Mouse (Mus musculus): ENCODE data around the gene Ndufb8. TPM values are rescaled to one million over a fixed set of nuclear protein-coding genes. Genes with fewer than 3 reads are reported as not detected.

Ndufb8 gene
- polyA plus RNA-seq, 1 experiment from 2014 or later = 584 TPM

DNA sequence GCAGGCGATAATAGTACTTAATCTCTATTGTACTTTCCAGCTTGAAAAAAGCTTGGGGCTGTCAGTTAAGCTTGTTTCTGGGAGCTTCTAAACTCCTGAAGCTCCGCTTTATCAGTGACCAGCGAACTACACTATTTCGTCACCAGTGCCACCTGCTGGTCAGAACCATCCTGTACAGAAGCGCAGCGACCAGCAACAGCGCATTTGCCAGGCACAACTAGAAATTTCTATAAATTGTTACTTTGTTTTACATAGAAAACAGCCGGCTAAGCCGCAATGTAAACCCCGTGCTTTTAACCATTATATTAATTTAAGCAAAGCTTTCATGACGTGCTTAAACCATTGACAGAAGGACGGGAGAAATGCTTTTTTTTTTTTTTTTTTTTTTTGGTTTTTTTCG lies 10.5 kb downstream of the Ndufb8 start:
- H3K27me3 ChIP-seq (ENCODE audit: control insufficient read depth, insufficient read depth, low read length) = 0 out of 2 replicates have a peak, but pooled peaks cover 3% of the 10 kb centered on the region
- peaks cover 8% of the 10 kb centered on the region for H3K36me3 ChIP-seq (ENCODE audit: control insufficient read depth, insufficient read depth, low read length)
- 3% methylated on average over 13 of the region's 13 CpGs for WGBS
- ATAC-seq (ENCODE audit: low FRiP score, low TSS enrichment) = peak; percentile 73; the same call in 1 of the 2 replicates
- peak; percentile 86 for TF ChIP-seq CTCF (IDR thresholded peaks at IDR 0.05; ENCODE audit: low read depth)
- no peak for TF ChIP-seq EP300 (optimal IDR thresholded peaks at IDR 0.05)
- peak; percentile 84 for DNase-seq (ENCODE audit: low spot score)
- no peaks in the 10 kb centered on the region for H3K4me1 ChIP-seq (replicated peaks; ENCODE audit: control insufficient read depth, insufficient read depth)
- H3K4me2 ChIP-seq (replicated peaks; ENCODE audit: low read depth) = peak overlapping the region; percentile 85
- H3K9ac ChIP-seq (ENCODE audit: low read length) = no peak overlapping the region
- H3K27ac ChIP-seq (replicated peaks) = no peak overlapping the region
- no peaks in the 10 kb centered on the region for H3K9me3 ChIP-seq (ENCODE audit: control insufficient read depth, low read length)
- no peak overlapping the region; the same call in 1 of the 2 replicates for H3K4me3 ChIP-seq (ENCODE audit: low read depth, low read length)

DNA sequence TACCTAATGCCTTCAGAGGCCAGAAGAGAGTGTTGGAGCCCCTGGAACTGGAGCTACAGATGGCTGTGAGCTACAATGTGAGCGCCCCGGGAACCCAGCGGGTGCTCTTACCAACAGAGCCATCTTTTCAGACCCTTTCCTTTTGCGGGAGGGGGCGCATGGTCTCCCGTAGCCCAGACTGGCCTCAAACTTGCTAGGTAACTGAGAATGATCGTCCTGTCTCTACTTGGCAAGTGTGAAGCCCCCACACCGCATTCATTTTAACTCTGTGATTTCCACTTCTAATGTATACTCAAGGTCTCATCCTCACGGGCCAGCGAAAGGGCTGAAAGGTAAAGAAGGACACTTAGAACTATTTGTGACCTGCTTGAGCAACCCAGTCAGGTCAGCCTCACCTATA lies 10.9 kb downstream of the Ndufb8 start:
- H3K27ac ChIP-seq (replicated peaks) = no peak overlapping the region
- peaks cover 6% of the 10 kb centered on the region for H3K36me3 ChIP-seq (ENCODE audit: control insufficient read depth, insufficient read depth, low read length)
- no peak overlapping the region for H3K9ac ChIP-seq (ENCODE audit: low read length)
- TF ChIP-seq EP300 (optimal IDR thresholded peaks at IDR 0.05) = no peak
- TF ChIP-seq CTCF (IDR thresholded peaks at IDR 0.05; ENCODE audit: low read depth) = no peak
- DNase-seq (ENCODE audit: low spot score) (no peak), ATAC-seq (ENCODE audit: low FRiP score, low TSS enrichment) (no peak)
- H3K4me3 ChIP-seq (ENCODE audit: low read depth, low read length) = no peak overlapping the region
- WGBS = 55% methylated on average over 10 of the region's 10 CpGs
- H3K4me1 ChIP-seq (replicated peaks; ENCODE audit: control insufficient read depth, insufficient read depth) = no peaks in the 10 kb centered on the region
- no peaks in the 10 kb centered on the region for H3K9me3 ChIP-seq (ENCODE audit: control insufficient read depth, low read length)
- no peak overlapping the region for H3K4me2 ChIP-seq (replicated peaks; ENCODE audit: low read depth)
- 0 out of 2 replicates have a peak, but pooled peaks cover 3% of the 10 kb centered on the region for H3K27me3 ChIP-seq (ENCODE audit: control insufficient read depth, insufficient read depth, low read length)

DNA sequence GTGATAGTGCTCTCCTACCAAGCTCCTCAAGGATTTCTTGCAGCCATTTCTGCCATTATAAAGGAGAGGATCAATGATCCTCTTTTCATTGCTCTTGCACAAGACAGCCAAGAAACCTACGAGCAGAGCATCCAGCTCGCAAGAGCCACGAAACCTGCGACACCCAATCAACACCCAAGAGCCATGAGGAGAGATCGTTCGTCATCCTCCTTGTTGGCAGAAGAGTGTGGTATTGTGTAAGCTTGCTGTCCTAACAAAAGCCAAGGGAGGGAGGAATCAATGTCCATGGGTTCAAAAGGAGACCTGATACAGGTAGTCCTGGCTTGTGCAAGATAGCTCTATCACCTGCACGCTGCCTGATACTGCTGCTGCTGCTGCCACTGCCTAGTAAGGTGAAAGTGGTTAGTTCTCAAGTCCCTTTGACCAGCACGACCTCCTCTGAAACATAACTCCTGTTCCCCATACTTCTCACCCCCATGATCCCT lies 12.5 kb downstream of the Ndufb8 start:
- H3K4me2 ChIP-seq (replicated peaks; ENCODE audit: low read depth) = no peak overlapping the region
- ATAC-seq (ENCODE audit: low FRiP score, low TSS enrichment) (no peak), DNase-seq (ENCODE audit: low spot score) (no peak)
- WGBS = 74% methylated on average over 8 of the region's 8 CpGs
- H3K4me1 ChIP-seq (replicated peaks; ENCODE audit: control insufficient read depth, insufficient read depth) = no peaks in the 10 kb centered on the region
- 0 out of 2 replicates have a peak, but pooled peaks cover 3% of the 10 kb centered on the region for H3K27me3 ChIP-seq (ENCODE audit: control insufficient read depth, insufficient read depth, low read length)
- H3K36me3 ChIP-seq (ENCODE audit: control insufficient read depth, insufficient read depth, low read length) = no peaks in the 10 kb centered on the region
- no peaks in the 10 kb centered on the region for H3K9me3 ChIP-seq (ENCODE audit: control insufficient read depth, low read length)
- no peak overlapping the region for H3K4me3 ChIP-seq (ENCODE audit: low read depth, low read length)
- no peak for TF ChIP-seq EP300 (optimal IDR thresholded peaks at IDR 0.05)
- no peak for TF ChIP-seq CTCF (IDR thresholded peaks at IDR 0.05; ENCODE audit: low read depth)
- H3K27ac ChIP-seq (replicated peaks) = no peak overlapping the region
- no peak overlapping the region for H3K9ac ChIP-seq (ENCODE audit: low read length)

DNA sequence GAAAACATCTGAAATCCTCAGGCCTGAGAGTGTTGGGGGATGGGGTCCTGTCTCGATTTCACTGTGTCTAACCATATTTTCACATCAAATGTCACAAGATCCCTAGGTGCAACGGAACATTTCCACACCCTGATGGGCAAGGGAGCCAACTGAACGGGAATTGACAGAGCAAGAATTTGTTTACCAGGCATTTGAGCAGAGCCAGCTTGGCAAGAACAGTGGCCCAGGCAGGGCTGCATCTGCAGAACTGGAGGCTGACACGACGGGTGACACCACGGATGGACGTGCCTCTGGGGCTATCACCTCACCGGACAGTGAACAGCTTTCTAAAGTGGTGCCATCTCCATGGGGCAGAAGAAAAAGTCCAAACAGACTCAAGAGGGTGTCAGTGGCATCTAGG lies 17.8 kb downstream of the Ndufb8 start:
- H3K36me3 ChIP-seq (ENCODE audit: control insufficient read depth, insufficient read depth, low read length) = no peaks in the 10 kb centered on the region
- TF ChIP-seq CTCF (IDR thresholded peaks at IDR 0.05; ENCODE audit: low read depth) (no peak), EP300 (optimal IDR thresholded peaks at IDR 0.05) (no peak)
- no peak for ATAC-seq (ENCODE audit: low FRiP score, low TSS enrichment)
- WGBS = 77% methylated on average over 8 of the region's 8 CpGs
- H3K4me3 ChIP-seq (ENCODE audit: low read depth, low read length) = no peak overlapping the region
- H3K4me1 ChIP-seq (replicated peaks; ENCODE audit: control insufficient read depth, insufficient read depth) = no peaks in the 10 kb centered on the region
- H3K9ac ChIP-seq (ENCODE audit: low read length) = no peak overlapping the region
- DNase-seq (ENCODE audit: low spot score) = no peak
- no peaks in the 10 kb centered on the region for H3K27me3 ChIP-seq (ENCODE audit: control insufficient read depth, insufficient read depth, low read length)
- H3K27ac ChIP-seq (replicated peaks) = no peak overlapping the region
- no peak overlapping the region for H3K4me2 ChIP-seq (replicated peaks; ENCODE audit: low read depth)
- H3K9me3 ChIP-seq (ENCODE audit: control insufficient read depth, low read length) = no peaks in the 10 kb centered on the region

DNA sequence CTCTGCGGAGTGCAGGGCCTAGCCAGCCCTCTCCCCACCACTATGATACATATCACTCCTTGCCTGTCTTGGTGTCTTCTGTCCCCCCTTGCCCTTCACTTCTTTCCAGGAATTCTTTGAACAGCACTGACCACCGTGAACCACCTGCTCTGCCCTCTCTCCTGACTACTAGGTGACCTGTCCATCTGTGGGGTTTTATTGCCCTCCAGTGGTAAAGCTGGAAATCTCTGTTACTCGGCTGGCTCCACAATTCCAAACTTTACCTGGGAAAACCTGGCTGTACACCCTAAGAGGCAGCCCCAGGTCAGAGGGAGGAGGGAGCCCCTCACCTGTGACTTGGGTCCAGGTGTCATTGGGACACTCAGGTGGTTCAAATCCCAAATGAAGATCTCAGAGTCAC lies 19.9 kb downstream of the Ndufb8 start:
- no peaks in the 10 kb centered on the region for H3K4me1 ChIP-seq (replicated peaks; ENCODE audit: control insufficient read depth, insufficient read depth)
- no peaks in the 10 kb centered on the region for H3K9me3 ChIP-seq (ENCODE audit: control insufficient read depth, low read length)
- DNase-seq (ENCODE audit: low spot score) = no peak
- H3K4me2 ChIP-seq (replicated peaks; ENCODE audit: low read depth) = no peak overlapping the region
- no peak overlapping the region for H3K4me3 ChIP-seq (ENCODE audit: low read depth, low read length)
- no peak overlapping the region for H3K27ac ChIP-seq (replicated peaks)
- 30% methylated on average over 3 of the region's 3 CpGs for WGBS
- no peak for ATAC-seq (ENCODE audit: low FRiP score, low TSS enrichment)
- H3K27me3 ChIP-seq (ENCODE audit: control insufficient read depth, insufficient read depth, low read length) = no peaks in the 10 kb centered on the region
- no peaks in the 10 kb centered on the region for H3K36me3 ChIP-seq (ENCODE audit: control insufficient read depth, insufficient read depth, low read length)
- TF ChIP-seq CTCF (IDR thresholded peaks at IDR 0.05; ENCODE audit: low read depth) (peak; percentile 77), EP300 (optimal IDR thresholded peaks at IDR 0.05) (no peak)
- no peak overlapping the region for H3K9ac ChIP-seq (ENCODE audit: low read length)

DNA sequence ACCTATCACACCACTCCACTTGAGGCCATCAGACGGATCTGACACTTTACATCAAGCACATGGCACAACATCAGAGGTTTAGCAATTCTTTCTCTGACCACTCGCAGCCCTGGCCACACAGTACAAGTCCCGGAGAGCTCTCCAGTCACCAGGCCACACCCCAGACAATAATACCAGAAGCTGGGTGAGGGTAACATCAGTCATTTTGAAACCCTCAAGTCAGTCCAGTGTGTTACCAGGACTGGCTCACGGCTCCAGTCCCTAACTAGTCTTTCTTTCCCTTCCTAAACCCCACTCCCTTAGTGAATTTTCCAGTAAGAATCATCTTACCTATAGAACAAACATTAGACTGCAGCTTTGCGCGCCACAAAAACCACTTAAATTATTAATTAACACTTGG lies 25.2 kb downstream of the Ndufb8 start:
- no peaks in the 10 kb centered on the region for H3K4me1 ChIP-seq (replicated peaks; ENCODE audit: control insufficient read depth, insufficient read depth)
- no peaks in the 10 kb centered on the region for H3K9me3 ChIP-seq (ENCODE audit: control insufficient read depth, low read length)
- ATAC-seq (ENCODE audit: low FRiP score, low TSS enrichment) = no peak
- WGBS = 75% methylated on average over 6 of the region's 6 CpGs
- no peak overlapping the region for H3K27ac ChIP-seq (replicated peaks)
- no peaks in the 10 kb centered on the region for H3K27me3 ChIP-seq (ENCODE audit: control insufficient read depth, insufficient read depth, low read length)
- no peaks in the 10 kb centered on the region for H3K36me3 ChIP-seq (ENCODE audit: control insufficient read depth, insufficient read depth, low read length)
- H3K9ac ChIP-seq (ENCODE audit: low read length) = no peak overlapping the region
- no peak overlapping the region for H3K4me3 ChIP-seq (ENCODE audit: low read depth, low read length)
- H3K4me2 ChIP-seq (replicated peaks; ENCODE audit: low read depth) = no peak overlapping the region
- TF ChIP-seq CTCF (IDR thresholded peaks at IDR 0.05; ENCODE audit: low read depth) (no peak), EP300 (optimal IDR thresholded peaks at IDR 0.05) (no peak)
- DNase-seq (ENCODE audit: low spot score) = no peak
